Mouse (Mus musculus) gonadal fat pad, adult 2 months (tissue): ENCODE data around the gene E030030I06Rik. TPM values are rescaled to one million over a fixed set of nuclear protein-coding genes. Genes with fewer than 3 reads are reported as not detected.
"Not testable (repeated sequence)": the region's sequence is repeated elsewhere in the genome, so short reads cannot be mapped to it uniquely, and the experiment has no call there.

ENCODE experiments used
- DNase-seq: peaks from one replicate; pipeline ENCODE4 v3.0.0-alpha.2; 2012; ENCODE audit warnings: low read depth
- polyA plus RNA-seq: library from polyadenylated mRNA; depleted of rRNA; stranded (reverse); fragments of >200 nt; gene quantifications from 2 replicates; pipeline ENCODE4 v1.2.3, GENCODE M21; 2012; rRNA removed

E030030I06Rik gene
- polyA plus RNA-seq, 1 experiment = 2.2 TPM

- not testable (repeated sequence) for DNase-seq
These were observed 3.0 kb upstream of the E030030I06Rik start for GRCm38 (mm10) chr10:22151863-22152640.

- DNase-seq = not testable (repeated sequence)
These were observed 2.2 kb upstream of the E030030I06Rik start for GRCm38 (mm10) chr10:22151056-22151862.

- no peak for DNase-seq
These were observed 1.5 kb upstream of the E030030I06Rik start for GRCm38 (mm10) chr10:22150593-22150992.

GRCm38 (mm10) chr10:22149691-22150465 is 808 bp upstream of the E030030I06Rik start:
- no peak for DNase-seq

- DNase-seq = no peak
These were observed 513 bp downstream of the E030030I06Rik start for GRCm38 (mm10) chr10:22148441-22149072.

- DNase-seq = no peak
These were observed 6.1 kb downstream of the E030030I06Rik start for GRCm38 (mm10) chr10:22142926-22143325.

- DNase-seq = peak; percentile 33
These were observed 6.9 kb downstream of the E030030I06Rik start for GRCm38 (mm10) chr10:22142194-22142593.

- no peak for DNase-seq
These were observed 8.3 kb downstream of the E030030I06Rik start for GRCm38 (mm10) chr10:22140665-22141280.

- DNase-seq = no peak
These were observed 74.5 kb downstream of the E030030I06Rik start for GRCm38 (mm10) chr10:22074531-22074930.

GRCm38 (mm10) chr10:22072739-22073138 is 76.3 kb downstream of the E030030I06Rik start:
- no peak for DNase-seq

- DNase-seq = no peak
These were observed 78.5 kb downstream of the E030030I06Rik start for GRCm38 (mm10) chr10:22070576-22070975.

- no peak for DNase-seq
These were observed 78.9 kb downstream of the E030030I06Rik start for GRCm38 (mm10) chr10:22070168-22070567.

GRCm38 (mm10) chr10:22067979-22068378 is 81.1 kb downstream of the E030030I06Rik start, which contains the start of gene 4930444G20Rik:
4930444G20Rik (minus strand) TSS chr10:22068079.
- DNase-seq = not testable (repeated sequence)

Other genes starting within 250 kb of the E030030I06Rik start
- not detected in 2 replicates for gene 4930444G20Rik, start 81.2 kb downstream of the E030030I06Rik start, polyA plus RNA-seq
- 0.58 and 0.72 TPM in 2 replicates for gene Raet1e, start 9.3 kb upstream of the E030030I06Rik start, polyA plus RNA-seq
- 0.46 and 0.76 TPM in 2 replicates for gene H60b, start 9.3 kb upstream of the E030030I06Rik start, polyA plus RNA-seq
- gene Raet1d, start 211.3 kb upstream of the E030030I06Rik start, polyA plus RNA-seq = 0.11 and 0.20 TPM in 2 replicates